Mouse (Mus musculus): Measurements from ENCODE around the gene Col6a4. TPM values are rescaled to one million over a fixed set of nuclear protein-coding genes. Genes with fewer than 3 reads are reported as not detected.

Gene Col6a4
- total and polyA plus RNA-seq, 2 experiments = not detected

- no peaks in the 10 kb centered on the region for H3K27me3 ChIP-seq (ENCODE audit: control insufficient read depth, insufficient read depth, low read length)
- 58% methylated on average over 10 of the region's 10 CpGs for WGBS
- no peak for TF ChIP-seq CTCF (IDR thresholded peaks at IDR 0.05; ENCODE audit: low read depth, low read length)
- TF ChIP-seq POLR2A (IDR thresholded peaks at IDR 0.05; ENCODE audit: extremely low read depth, insufficient read depth, low read length) = no peak
- H3K27ac ChIP-seq (replicated peaks; ENCODE audit: insufficient read depth, low read depth, low read length) = no peak overlapping the region
- H3K4me3 ChIP-seq (ENCODE audit: insufficient read depth, low read depth, low read length) = no peak overlapping the region
- no peaks in the 10 kb centered on the region for H3K4me1 ChIP-seq (ENCODE audit: control insufficient read depth, insufficient read depth, low read length)
- no peak for DNase-seq (ENCODE audit: extremely low read depth, low read depth, low spot score)
- H3K79me2 ChIP-seq (ENCODE audit: control insufficient read depth, insufficient read depth, low read length) = no peaks in the 10 kb centered on the region
- no peaks in the 10 kb centered on the region for H3K36me3 ChIP-seq (ENCODE audit: control insufficient read depth, insufficient read depth, low read length)
- H3K9ac ChIP-seq (ENCODE audit: low read depth, low read length) = no peak overlapping the region
Observed at GRCm38 (mm10) chr9:105984931-105985519, 111.6 kb downstream of the Col6a4 start.

DNA sequence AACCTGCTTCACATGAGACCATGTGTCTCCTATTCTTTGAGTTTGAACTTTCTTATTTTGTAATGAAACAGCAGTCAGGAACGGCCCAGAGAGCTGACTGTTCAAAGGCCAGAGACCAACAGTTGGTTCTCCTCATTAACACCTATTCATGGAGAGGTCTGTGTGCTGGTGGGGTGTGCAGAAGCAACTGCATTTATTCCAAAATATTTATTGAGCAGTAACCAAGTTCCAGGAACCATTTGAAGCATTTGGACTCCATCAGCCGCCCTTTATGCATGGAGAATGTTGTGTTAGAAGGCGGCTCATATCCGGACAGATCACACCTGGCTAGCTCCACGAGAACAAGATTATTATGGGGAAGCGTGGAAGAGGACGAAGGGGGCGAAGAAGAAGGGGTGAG, 118.1 kb downstream of the Col6a4 start:
- no peak overlapping the region for H3K4me3 ChIP-seq (ENCODE audit: insufficient read depth, low read depth, low read length)
- no peak overlapping the region for H3K27ac ChIP-seq (replicated peaks; ENCODE audit: insufficient read depth, low read depth, low read length)
- no peak overlapping the region for H3K9ac ChIP-seq (ENCODE audit: low read depth, low read length)
- no peaks in the 10 kb centered on the region for H3K27me3 ChIP-seq (ENCODE audit: control insufficient read depth, insufficient read depth, low read length)
- H3K36me3 ChIP-seq (ENCODE audit: control insufficient read depth, insufficient read depth, low read length) = no peaks in the 10 kb centered on the region
- DNase-seq (ENCODE audit: extremely low read depth, low read depth, low spot score) = no peak
- H3K79me2 ChIP-seq (ENCODE audit: control insufficient read depth, insufficient read depth, low read length) = no peaks in the 10 kb centered on the region
- WGBS = 89% methylated on average over 8 of the region's 8 CpGs
- H3K4me1 ChIP-seq (ENCODE audit: control insufficient read depth, insufficient read depth, low read length) = no peaks in the 10 kb centered on the region; the same call in 1 of the 2 replicates
- no peak for TF ChIP-seq CTCF (IDR thresholded peaks at IDR 0.05; ENCODE audit: low read depth, low read length)
- TF ChIP-seq POLR2A (IDR thresholded peaks at IDR 0.05; ENCODE audit: extremely low read depth, insufficient read depth, low read length) = no peak

DNA sequence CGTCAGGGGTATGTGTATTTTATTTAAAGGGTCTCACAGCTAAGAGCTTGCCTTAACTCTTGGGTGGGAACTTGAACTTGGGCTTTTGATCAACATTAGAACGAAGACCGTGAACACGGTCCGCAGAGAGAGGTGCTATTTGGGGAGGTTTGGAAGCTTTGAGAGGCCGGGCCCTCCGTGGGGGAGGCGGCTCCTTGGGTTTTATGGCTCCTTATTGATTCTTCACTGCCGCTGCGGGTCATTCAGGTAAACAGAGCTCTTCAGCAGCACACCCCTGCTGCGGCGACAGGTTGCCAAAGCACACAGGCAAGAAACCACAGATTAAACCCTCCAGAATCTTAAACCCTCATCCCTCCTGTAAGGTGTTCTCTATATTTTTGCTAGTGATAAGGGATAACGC, 119.7 kb downstream of the Col6a4 start:
- Histone ChIP-seq H3K27me3 (ENCODE audit: control insufficient read depth, insufficient read depth, low read length) (no peaks in the 10 kb centered on the region), H3K36me3 (ENCODE audit: control insufficient read depth, insufficient read depth, low read length) (no peaks in the 10 kb centered on the region), H3K27ac (replicated peaks; ENCODE audit: insufficient read depth, low read depth, low read length) (no peak overlapping the region), H3K9ac (ENCODE audit: low read depth, low read length) (no peak overlapping the region), H3K4me1 (ENCODE audit: control insufficient read depth, insufficient read depth, low read length) (no peaks in the 10 kb centered on the region; the same call in 1 of the 2 replicates), H3K79me2 (ENCODE audit: control insufficient read depth, insufficient read depth, low read length) (no peaks in the 10 kb centered on the region), H3K4me3 (ENCODE audit: insufficient read depth, low read depth, low read length) (no peak overlapping the region)
- DNase-seq (ENCODE audit: extremely low read depth, low read depth, low spot score) = no peak
- WGBS = 16% methylated on average over 13 of the region's 13 CpGs
- TF ChIP-seq POLR2A (IDR thresholded peaks at IDR 0.05; ENCODE audit: extremely low read depth, insufficient read depth, low read length) = no peak
- TF ChIP-seq CTCF (IDR thresholded peaks at IDR 0.05; ENCODE audit: low read depth, low read length) = no peak

DNA sequence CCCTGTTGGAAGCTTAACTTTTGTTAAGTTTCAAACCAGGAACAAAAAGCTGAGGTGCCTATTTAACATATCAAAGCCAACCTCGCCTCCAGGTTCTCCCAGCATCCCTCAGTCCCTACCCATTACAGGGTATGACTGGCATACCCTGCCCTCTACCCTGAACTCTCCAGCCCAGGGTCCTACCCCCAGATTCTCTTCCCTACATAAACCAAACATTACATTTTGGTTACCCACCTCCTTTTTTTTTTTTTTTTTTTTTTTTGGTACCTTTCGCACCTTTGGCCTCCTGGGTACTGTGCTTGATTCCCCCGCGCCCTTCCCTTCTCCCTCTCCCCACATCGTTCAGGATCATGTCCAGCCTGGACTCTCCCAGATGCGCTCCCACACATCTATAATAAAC, 120.3 kb downstream of the Col6a4 start:
- 64% methylated on average over 6 of the region's 6 CpGs for WGBS
- H3K4me1 ChIP-seq (ENCODE audit: control insufficient read depth, insufficient read depth, low read length) = no peaks in the 10 kb centered on the region; the same call in 1 of the 2 replicates
- H3K27me3 ChIP-seq (ENCODE audit: control insufficient read depth, insufficient read depth, low read length) = no peaks in the 10 kb centered on the region
- H3K27ac ChIP-seq (replicated peaks; ENCODE audit: insufficient read depth, low read depth, low read length) = no peak overlapping the region
- no peak overlapping the region for H3K4me3 ChIP-seq (ENCODE audit: insufficient read depth, low read depth, low read length)
- no peak for DNase-seq (ENCODE audit: extremely low read depth, low read depth, low spot score)
- no peak overlapping the region for H3K9ac ChIP-seq (ENCODE audit: low read depth, low read length)
- H3K79me2 ChIP-seq (ENCODE audit: control insufficient read depth, insufficient read depth, low read length) = no peaks in the 10 kb centered on the region
- TF ChIP-seq CTCF (IDR thresholded peaks at IDR 0.05; ENCODE audit: low read depth, low read length) (no peak), POLR2A (IDR thresholded peaks at IDR 0.05; ENCODE audit: extremely low read depth, insufficient read depth, low read length) (no peak)
- H3K36me3 ChIP-seq (ENCODE audit: control insufficient read depth, insufficient read depth, low read length) = no peaks in the 10 kb centered on the region

- WGBS = 19% methylated on average over 1 of the region's 1 CpGs
- TF ChIP-seq CTCF (IDR thresholded peaks at IDR 0.05; ENCODE audit: low read depth, low read length) = no peak
- TF ChIP-seq POLR2A (IDR thresholded peaks at IDR 0.05; ENCODE audit: extremely low read depth, insufficient read depth, low read length) = no peak
- Histone ChIP-seq H3K4me1 (ENCODE audit: control insufficient read depth, insufficient read depth, low read length) (no peaks in the 10 kb centered on the region; the same call in 1 of the 2 replicates), H3K27ac (replicated peaks; ENCODE audit: insufficient read depth, low read depth, low read length) (no peak overlapping the region), H3K9ac (ENCODE audit: low read depth, low read length) (no peak overlapping the region), H3K4me3 (ENCODE audit: insufficient read depth, low read depth, low read length) (no peak overlapping the region), H3K27me3 (ENCODE audit: control insufficient read depth, insufficient read depth, low read length) (no peaks in the 10 kb centered on the region), H3K79me2 (ENCODE audit: control insufficient read depth, insufficient read depth, low read length) (no peaks in the 10 kb centered on the region), H3K36me3 (ENCODE audit: control insufficient read depth, insufficient read depth, low read length) (no peaks in the 10 kb centered on the region)
- peak; percentile 64 for DNase-seq (ENCODE audit: extremely low read depth, low read depth, low spot score)
Observed at GRCm38 (mm10) chr9:105973736-105974135, 122.8 kb downstream of the Col6a4 start.

- 92% methylated on average over 3 of the region's 3 CpGs for WGBS
- no peak overlapping the region for H3K9ac ChIP-seq (ENCODE audit: low read depth, low read length)
- no peaks in the 10 kb centered on the region for H3K79me2 ChIP-seq (ENCODE audit: control insufficient read depth, insufficient read depth, low read length)
- no peak for TF ChIP-seq POLR2A (IDR thresholded peaks at IDR 0.05; ENCODE audit: extremely low read depth, insufficient read depth, low read length)
- TF ChIP-seq CTCF (IDR thresholded peaks at IDR 0.05; ENCODE audit: low read depth, low read length) = no peak
- DNase-seq (ENCODE audit: extremely low read depth, low read depth, low spot score) = no peak
- H3K36me3 ChIP-seq (ENCODE audit: control insufficient read depth, insufficient read depth, low read length) = no peaks in the 10 kb centered on the region
- H3K4me3 ChIP-seq (ENCODE audit: insufficient read depth, low read depth, low read length) = no peak overlapping the region
- H3K27ac ChIP-seq (replicated peaks; ENCODE audit: insufficient read depth, low read depth, low read length) = no peak overlapping the region
- no peaks in the 10 kb centered on the region; the same call in 1 of the 2 replicates for H3K4me1 ChIP-seq (ENCODE audit: control insufficient read depth, insufficient read depth, low read length)
- no peaks in the 10 kb centered on the region for H3K27me3 ChIP-seq (ENCODE audit: control insufficient read depth, insufficient read depth, low read length)
Observed at GRCm38 (mm10) chr9:105972031-105972430, 124.6 kb downstream of the Col6a4 start.

Measured in liver, adult 2 months (tissue).